Mouse (Mus musculus) heart, postnatal 0 days (tissue): Measurements from ENCODE around the gene Arhgdig. TPM values are rescaled to one million over a fixed set of nuclear protein-coding genes. Genes with fewer than 3 reads are reported as not detected.
"Not testable (repeated sequence)": the region's sequence is repeated elsewhere in the genome, so short reads cannot be mapped to it uniquely, and the experiment has no call there.

Experiments used
- ATAC-seq: fragments of 200-750 bp; cut with Nextera tagmentation; 2 replicates; pipeline ENCODE4 v1.8.0; 2017; ENCODE audit warnings: low read depth, moderate number of reproducible peaks, moderate library complexity; ENCODE audit not compliant: insufficient read depth
- DNase-seq: peaks from one replicate; pipeline ENCODE4 v3.0.0-alpha.2; 2016; ENCODE audit warnings: low spot score
- H3K27ac ChIP-seq: fragments of 300-500 bp; sonication (generic); 2 replicates; pipeline ENCODE4 v1.5.1; 2014; ENCODE audit warnings: low read depth, mild to moderate bottlenecking
- H3K27me3 ChIP-seq: fragments of 300-500 bp; sonication (generic); 2 replicates; pipeline ENCODE4 v1.6.1; 2014; ENCODE audit warnings: low read length, mixed read lengths; ENCODE audit not compliant: control insufficient read depth, insufficient read depth
- H3K36me3 ChIP-seq: fragments of 300-500 bp; sonication (generic); replicated peaks from 2 replicates; pipeline ENCODE4 v1.6.1; 2014; ENCODE audit warnings: low read length, mixed read lengths; ENCODE audit not compliant: control insufficient read depth, insufficient read depth
- H3K4me1 ChIP-seq: fragments of 300-500 bp; sonication (generic); 2 replicates; pipeline ENCODE4 v1.6.1; 2014; ENCODE audit warnings: antibody characterized with exemption; ENCODE audit not compliant: control insufficient read depth, insufficient read depth
- H3K4me2 ChIP-seq: fragments of 300-500 bp; sonication (generic); 2 replicates; pipeline ENCODE4 v1.6.1; 2014; ENCODE audit warnings: low read depth, mild to moderate bottlenecking, low read length, moderate library complexity
- H3K4me3 ChIP-seq: fragments of 300-500 bp; sonication (generic); 2 replicates; pipeline ENCODE4 v1.5.1; 2014; ENCODE audit warnings: low read depth, low read length
- H3K9ac ChIP-seq: fragments of 300-500 bp; sonication (generic); replicated peaks from 2 replicates; pipeline ENCODE4 v1.6.1; 2014; ENCODE audit warnings: low read depth, low read length, mixed read lengths
- H3K9me3 ChIP-seq: fragments of 300-500 bp; sonication (generic); replicated peaks from 2 replicates; pipeline ENCODE4 v1.6.1; 2016; ENCODE audit warnings: low read length; ENCODE audit not compliant: control insufficient read depth
- CTCF ChIP-seq: IDR thresholded peaks from 2 replicates; pipeline ENCODE4 v1.5.1; 2016; ENCODE audit warnings: antibody characterized with exemption, control low read depth, low read depth
- EP300 ChIP-seq: IDR thresholded peaks from 2 replicates; pipeline ENCODE4 v1.6.1; 2016; ENCODE audit warnings: antibody characterized with exemption, low read depth
- WGBS: fragments of 180-500 bp; shearing (Covaris S2); extraction: QIAGEN DNeasy Blood & Tissue Kit; methylation state at CpG from one replicate; pipeline ENCODE4 v1.1.7; 2014; 5-methylcytosine and 5-hydroxymethylcytosine counted together
- polyA plus RNA-seq: library from polyadenylated mRNA; unstranded; fragments of >200 nt; fragmentation: Nextera tagmentation; extraction: Ambion mirVana; gene quantifications from 2 replicates; pipeline ENCODE4 v1.2.1, GENCODE M21; 2015
- total RNA-seq: library from RNA; depleted of rRNA; stranded (reverse); fragments of >200 nt; gene quantifications from 2 replicates; pipeline ENCODE4 v1.2.3, GENCODE M21; 2014; ENCODE audit warnings: low replicate concordance; rRNA removed

Gene Arhgdig
- total and polyA plus RNA-seq, 2 experiments from 2014 or later: 1.4 to 1.9 TPM

- no peaks in the 10 kb centered on the region for H3K4me1 ChIP-seq
- peaks cover 25% of the 10 kb centered on the region for H3K36me3 ChIP-seq
- no peak for ATAC-seq
- H3K9me3 ChIP-seq: no peaks in the 10 kb centered on the region
- H3K4me3 ChIP-seq: no peak overlapping the region
- TF ChIP-seq CTCF (no peak), EP300 (no peak)
- no peak for DNase-seq
- no peaks in the 10 kb centered on the region for H3K27me3 ChIP-seq
- no peak overlapping the region for H3K9ac ChIP-seq
- H3K4me2 ChIP-seq: no peak overlapping the region
- H3K27ac ChIP-seq: no peak overlapping the region
These were observed 29.0 kb downstream of the Arhgdig start for GRCm38 (mm10) chr17:26178611-26179010.

DNA sequence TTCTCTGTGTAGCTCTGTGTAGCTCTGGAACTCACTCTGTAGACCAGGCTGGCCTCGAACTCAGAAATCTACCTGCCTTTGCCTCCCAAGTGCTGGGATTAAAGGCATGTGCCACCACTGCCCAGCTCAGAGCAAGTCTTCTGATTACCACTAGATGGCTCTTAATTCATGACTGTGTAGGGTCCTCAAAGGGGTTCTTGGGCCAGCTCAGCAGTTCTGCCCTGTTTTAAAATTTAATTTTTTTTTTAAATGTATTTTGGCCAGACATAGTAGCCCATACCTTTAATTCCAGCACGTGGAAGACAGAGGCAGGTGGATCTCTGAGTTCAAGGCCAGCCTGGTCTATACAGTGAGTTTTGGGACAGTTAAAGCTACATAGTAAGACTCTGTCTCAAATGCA, 32.3 kb downstream of the Arhgdig start:
- not testable (repeated sequence) for DNase-seq, H3K9me3 ChIP-seq, H3K9ac ChIP-seq, H3K27ac ChIP-seq, H3K4me1 ChIP-seq, H3K27me3 ChIP-seq, H3K4me2 ChIP-seq, ATAC-seq, H3K4me3 ChIP-seq
- peak; percentile 8; the same call in 1 of the 2 replicates for TF ChIP-seq CTCF
- 84% methylated on average over 2 of the region's 2 CpGs for WGBS
- peaks cover 13% of the 10 kb centered on the region; the same call in 1 of the 2 replicates for H3K36me3 ChIP-seq

DNA sequence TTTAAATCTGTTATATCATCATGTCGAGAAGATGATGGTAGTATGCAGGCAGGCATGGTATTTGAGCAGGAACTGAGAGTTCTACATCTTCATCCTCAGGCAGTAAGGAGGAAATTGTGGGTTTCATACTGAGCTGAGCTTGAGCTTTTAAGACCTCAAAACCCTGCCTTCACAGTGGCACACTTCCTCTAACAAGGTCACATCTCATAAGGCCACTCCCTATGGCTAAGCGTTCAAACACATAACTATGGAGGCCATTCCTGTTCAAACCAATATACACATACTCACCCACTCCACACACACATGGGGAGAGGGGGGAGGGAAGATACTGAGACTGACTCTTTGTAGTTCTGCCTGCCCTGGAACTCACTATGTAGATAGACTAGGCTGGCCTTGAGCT, 39.5 kb downstream of the Arhgdig start:
- no peak overlapping the region for H3K4me3 ChIP-seq
- H3K9me3 ChIP-seq: no peaks in the 10 kb centered on the region
- no peak overlapping the region for H3K4me2 ChIP-seq
- ATAC-seq (no peak), DNase-seq (no peak)
- H3K27me3 ChIP-seq: no peaks in the 10 kb centered on the region
- 80% methylated on average over 2 of the region's 2 CpGs for WGBS
- no peak for TF ChIP-seq EP300
- no peak for TF ChIP-seq CTCF
- H3K9ac ChIP-seq: no peak overlapping the region
- no peak overlapping the region; the same call in 1 of the 2 replicates for H3K27ac ChIP-seq
- H3K36me3 ChIP-seq: no peaks in the 10 kb centered on the region
- H3K4me1 ChIP-seq: no peaks in the 10 kb centered on the region

- no peak overlapping the region for H3K4me3 ChIP-seq
- H3K4me2 ChIP-seq: peak overlapping the region; percentile 7
- no peaks in the 10 kb centered on the region for H3K36me3 ChIP-seq
- WGBS: 76% methylated on average over 1 of the region's 1 CpGs
- ATAC-seq (no peak), DNase-seq (peak; percentile 53)
- peak overlapping the region; percentile 66 for H3K27ac ChIP-seq
- TF ChIP-seq CTCF (no peak), EP300 (peak; percentile 41; the same call in 1 of the 2 replicates)
- no peaks in the 10 kb centered on the region for H3K27me3 ChIP-seq
- H3K9me3 ChIP-seq: no peaks in the 10 kb centered on the region
- H3K4me1 ChIP-seq: no peaks in the 10 kb centered on the region
- no peak overlapping the region for H3K9ac ChIP-seq
These were observed 44.9 kb downstream of the Arhgdig start for GRCm38 (mm10) chr17:26162736-26163135.

DNA sequence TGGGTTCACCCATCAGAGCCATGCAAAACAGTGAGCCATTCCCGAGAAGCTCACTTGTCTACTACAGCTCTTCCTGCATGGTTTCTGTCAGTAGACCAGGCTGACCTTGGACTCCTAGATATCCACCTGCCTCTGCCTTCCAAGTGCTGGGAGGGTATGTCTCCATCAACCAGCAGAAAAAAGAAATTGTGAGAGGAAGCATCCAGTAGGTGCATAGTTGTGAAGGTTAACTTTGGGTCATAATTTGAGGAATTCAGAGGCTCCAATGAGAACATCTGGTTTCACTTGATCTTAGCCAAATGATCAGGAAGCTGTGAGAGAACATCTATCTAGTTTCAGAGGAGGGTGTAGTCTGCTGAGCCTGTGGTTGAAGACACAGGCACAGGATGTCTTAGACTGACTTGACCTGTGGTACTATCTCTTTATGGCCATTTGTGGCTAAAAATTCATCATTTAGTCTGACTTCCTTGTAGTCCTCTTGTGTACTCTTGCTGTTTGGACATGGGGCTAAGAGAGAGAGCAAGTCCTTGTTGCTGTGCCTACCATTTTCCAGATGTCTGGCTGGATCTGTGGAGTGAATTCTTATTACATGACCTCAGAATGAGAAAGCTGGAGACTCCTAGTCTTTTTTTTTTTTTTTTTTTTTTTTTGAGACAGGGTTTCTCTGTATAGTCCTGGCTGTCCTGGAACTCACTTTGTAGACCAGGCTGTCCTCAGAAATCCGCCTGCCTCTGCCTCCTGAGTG, 55.5 kb downstream of the Arhgdig start:
- TF ChIP-seq EP300: no peak
- no peak for TF ChIP-seq CTCF
- H3K9me3 ChIP-seq: no peaks in the 10 kb centered on the region
- H3K9ac ChIP-seq: no peak overlapping the region
- H3K4me3 ChIP-seq: no peak overlapping the region
- H3K36me3 ChIP-seq: peaks cover 28% of the 10 kb centered on the region
- ATAC-seq (no peak), DNase-seq (no peak)
- no peak overlapping the region for H3K4me2 ChIP-seq
- no peaks in the 10 kb centered on the region for H3K4me1 ChIP-seq
- no peaks in the 10 kb centered on the region for H3K27me3 ChIP-seq
- H3K27ac ChIP-seq: no peak overlapping the region
- WGBS: 94% methylated on average over 2 of the region's 2 CpGs

Other genes with a start within 250 kb of the Arhgdig start
- 6.0 and 8.7 TPM in 2 replicates for gene Capn15, start 222.0 kb downstream of the Arhgdig start, total RNA-seq
- gene Capn15, start 222.0 kb downstream of the Arhgdig start, polyA plus RNA-seq: 7.0 and 7.4 TPM in 2 replicates
- gene Rab11fip3, start 138.2 kb downstream of the Arhgdig start, total RNA-seq: 7.9 and 12.4 TPM in 2 replicates
- gene Rab11fip3, start 138.2 kb downstream of the Arhgdig start, polyA plus RNA-seq: 6.1 and 8.7 TPM in 2 replicates
- 35.3 and 44.6 TPM in 2 replicates for gene Decr2, start 117.4 kb downstream of the Arhgdig start, total RNA-seq
- gene Decr2, start 117.4 kb downstream of the Arhgdig start, polyA plus RNA-seq: 35.3 and 36.6 TPM in 2 replicates
- gene Nme4, start 112.2 kb downstream of the Arhgdig start, total RNA-seq: 28.5 and 60.6 TPM in 2 replicates
- 26.5 and 27.5 TPM in 2 replicates for gene Nme4, start 112.2 kb downstream of the Arhgdig start, polyA plus RNA-seq
- 2.1 and 2.5 TPM in 2 replicates for gene Tmem8, start 94.5 kb downstream of the Arhgdig start, total RNA-seq
- 0.51 and 0.69 TPM in 2 replicates for gene Tmem8, start 94.5 kb downstream of the Arhgdig start, polyA plus RNA-seq
- 213 and 275 TPM in 2 replicates for gene Mrpl28, start 84.3 kb downstream of the Arhgdig start, total RNA-seq
- gene Mrpl28, start 84.3 kb downstream of the Arhgdig start, polyA plus RNA-seq: 222 and 226 TPM in 2 replicates
- gene Axin1, start 69.1 kb downstream of the Arhgdig start, total RNA-seq: 15.9 and 21.2 TPM in 2 replicates
- gene Axin1, start 69.1 kb downstream of the Arhgdig start, polyA plus RNA-seq: 3.3 and 4.2 TPM in 2 replicates
- gene Pdia2, start 8.7 kb downstream of the Arhgdig start, total RNA-seq: 0.85 TPM in 1 of 2 replicates, not detected in the other
- 0.10 TPM in 1 of 2 replicates, not detected in the other for gene Pdia2, start 8.7 kb downstream of the Arhgdig start, polyA plus RNA-seq
- 1.5 and 6.4 TPM in 2 replicates for gene Rgs11, start 4.8 kb downstream of the Arhgdig start, total RNA-seq
- gene Rgs11, start 4.8 kb downstream of the Arhgdig start, polyA plus RNA-seq: 1.2 and 1.5 TPM in 2 replicates
- gene Fam234a, start 36.5 kb upstream of the Arhgdig start, total RNA-seq: 53.1 and 55.6 TPM in 2 replicates
- gene Fam234a, start 36.5 kb upstream of the Arhgdig start, polyA plus RNA-seq: 50.8 and 55.7 TPM in 2 replicates
- gene Luc7l, start 45.1 kb upstream of the Arhgdig start, total RNA-seq: 36.7 and 41.5 TPM in 2 replicates
- gene Luc7l, start 45.1 kb upstream of the Arhgdig start, polyA plus RNA-seq: 34.4 and 36.1 TPM in 2 replicates
- gene Neurl1b, start 207.0 kb upstream of the Arhgdig start, total RNA-seq: 66.1 and 143 TPM in 2 replicates
- gene Neurl1b, start 207.0 kb upstream of the Arhgdig start, polyA plus RNA-seq: 1.2 and 1.6 TPM in 2 replicates